Mouse (Mus musculus): ENCODE results near the gene Maz. TPM values are rescaled to one million over a fixed set of nuclear protein-coding genes. Genes with fewer than 3 reads are reported as not detected.

Gene Maz
- total RNA-seq, 2 experiments from 2014 or later, result 238 to 241 TPM

GRCm38 (mm10) chr7:127021563-127022527, 5.0 kb downstream of the Maz start:
- no peak for DNase-seq (ENCODE audit: low spot score in 2 of 2)

- peak; percentile 67 to 72 for DNase-seq (ENCODE audit: low spot score in 2 of 2)
These were observed 5.8 kb downstream of the Maz start, which contains the start of the genes Gm42742 and Prrt2 for GRCm38 (mm10) chr7:127020901-127021562. Gene Gm42742, minus strand, starts transcription at chr7:127021097. Gene Prrt2, minus strand, starts transcription at chr7:127021211.

GRCm38 (mm10) chr7:127020491-127020890, 6.3 kb downstream of the Maz start:
- peak in 1 of 2 experiments; percentile 37 for DNase-seq (ENCODE audit: low spot score in 2 of 2)

GRCm38 (mm10) chr7:127020031-127020430, 6.8 kb downstream of the Maz start:
- peak in 1 of 2 experiments; percentile 22 for DNase-seq (ENCODE audit: low spot score in 2 of 2)

GRCm38 (mm10) chr7:127019306-127019960, 7.4 kb downstream of the Maz start:
- peak in 1 of 2 experiments; percentile 15 for DNase-seq (ENCODE audit: low spot score in 2 of 2)

GRCm38 (mm10) chr7:127018416-127019305, 8.2 kb downstream of the Maz start:
- no peak for DNase-seq (ENCODE audit: low spot score in 2 of 2)

- peak in 1 of 2 experiments; percentile 13 for DNase-seq (ENCODE audit: low spot score in 2 of 2)
These were observed 8.9 kb downstream of the Maz start for GRCm38 (mm10) chr7:127017950-127018345.

GRCm38 (mm10) chr7:127016971-127017949, 9.6 kb downstream of the Maz start, which contains the start of gene Pagr1a:
Gene Pagr1a, minus strand, starts transcription at chr7:127017352.
- peak; percentile 96 to 99 for DNase-seq (ENCODE audit: low spot score in 2 of 2)

GRCm38 (mm10) chr7:127016486-127016938, 10.3 kb downstream of the Maz start:
- no peak for DNase-seq (ENCODE audit: low spot score in 2 of 2)

- DNase-seq (ENCODE audit: low spot score in 2 of 2), result no peak
These were observed 10.6 kb downstream of the Maz start, which contains the start of gene Pagr1b for GRCm38 (mm10) chr7:127016481-127016485. Gene Pagr1b, minus strand, starts transcription at chr7:127016484.

- peak in 1 of 2 experiments; percentile 15 for DNase-seq (ENCODE audit: low spot score in 2 of 2)
These were observed 10.8 kb downstream of the Maz start for GRCm38 (mm10) chr7:127016081-127016480.

GRCm38 (mm10) chr7:127014993-127015392, 11.8 kb downstream of the Maz start:
- no peak for DNase-seq (ENCODE audit: low spot score in 2 of 2)

- peak in 1 of 2 experiments; percentile 35 for DNase-seq (ENCODE audit: low spot score in 2 of 2)
These were observed 12.5 kb downstream of the Maz start, which contains the start of gene Mvp for GRCm38 (mm10) chr7:127014320-127014719. Gene Mvp, minus strand, starts transcription at chr7:127014621.

GRCm38 (mm10) chr7:127013385-127013784, 13.5 kb downstream of the Maz start:
- no peak for DNase-seq (ENCODE audit: low spot score in 2 of 2)

- DNase-seq (ENCODE audit: low spot score in 2 of 2), result no peak
These were observed 14.0 kb downstream of the Maz start for GRCm38 (mm10) chr7:127012845-127013244.

GRCm38 (mm10) chr7:127012374-127012773, 14.5 kb downstream of the Maz start:
- DNase-seq (ENCODE audit: low spot score in 2 of 2), result no peak

GRCm38 (mm10) chr7:127011717-127012116, 15.1 kb downstream of the Maz start:
- DNase-seq (ENCODE audit: low spot score in 2 of 2), result no peak

GRCm38 (mm10) chr7:127011051-127011450, 15.8 kb downstream of the Maz start:
- no peak for DNase-seq (ENCODE audit: low spot score in 2 of 2)

GRCm38 (mm10) chr7:127009307-127010085, 17.3 kb downstream of the Maz start:
- DNase-seq (ENCODE audit: low spot score in 2 of 2), result peak in 1 of 2 experiments; percentile 23

All from layer of hippocampus, adult 18-20 months (tissue).